Mouse (Mus musculus) left cerebral cortex, adult 11 months (tissue): ENCODE measurements around the gene Hnrnpll.
"Not testable (repeated sequence)": the region's sequence is repeated elsewhere in the genome, so short reads cannot be mapped to it uniquely, and the experiment has no call there.

Experiments used
- DNase-seq: peaks from one replicate; pipeline ENCODE4 v3.0.0; 2022; ENCODE audit warnings: low spot score

The Hnrnpll gene

DNA sequence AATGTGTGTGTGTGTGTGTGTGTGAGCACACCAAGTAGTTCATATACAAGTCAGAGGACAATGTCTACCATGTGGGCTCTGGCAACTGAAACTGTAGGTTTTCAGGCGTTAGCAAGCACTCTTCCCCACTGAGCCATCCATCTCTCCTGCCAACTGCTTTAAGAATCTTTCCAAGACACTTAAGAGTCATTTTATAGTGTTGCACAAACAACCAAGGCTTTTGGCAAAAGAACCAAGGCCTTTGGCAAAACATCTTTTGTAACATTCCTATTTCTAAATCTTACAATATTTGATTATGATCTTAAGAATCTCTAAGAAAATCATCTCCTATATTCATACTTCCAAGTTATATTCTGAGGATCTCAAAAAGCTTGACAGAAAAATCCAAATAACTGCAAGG, 2.4 kb downstream of the Hnrnpll start:
- DNase-seq = no peak

DNA sequence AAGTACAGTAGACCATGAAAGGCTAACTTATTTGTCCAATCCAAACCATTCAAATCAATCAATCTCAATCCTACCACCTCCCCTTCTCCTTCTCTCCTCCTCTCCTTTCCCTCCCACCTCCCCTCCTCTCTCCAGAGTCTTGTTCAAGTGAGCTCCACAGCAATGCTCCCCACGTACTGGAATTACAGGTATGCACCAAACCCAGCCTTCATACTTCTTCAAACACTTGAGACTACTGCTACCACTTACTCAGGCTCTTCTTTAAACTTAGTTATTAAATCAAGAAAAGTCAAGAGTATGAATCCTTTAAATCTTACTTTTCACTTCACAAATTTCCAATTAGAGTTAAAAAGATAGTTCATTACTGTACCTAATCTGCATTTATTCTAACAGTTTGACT, 3.6 kb downstream of the Hnrnpll start:
- DNase-seq = no peak

DNA sequence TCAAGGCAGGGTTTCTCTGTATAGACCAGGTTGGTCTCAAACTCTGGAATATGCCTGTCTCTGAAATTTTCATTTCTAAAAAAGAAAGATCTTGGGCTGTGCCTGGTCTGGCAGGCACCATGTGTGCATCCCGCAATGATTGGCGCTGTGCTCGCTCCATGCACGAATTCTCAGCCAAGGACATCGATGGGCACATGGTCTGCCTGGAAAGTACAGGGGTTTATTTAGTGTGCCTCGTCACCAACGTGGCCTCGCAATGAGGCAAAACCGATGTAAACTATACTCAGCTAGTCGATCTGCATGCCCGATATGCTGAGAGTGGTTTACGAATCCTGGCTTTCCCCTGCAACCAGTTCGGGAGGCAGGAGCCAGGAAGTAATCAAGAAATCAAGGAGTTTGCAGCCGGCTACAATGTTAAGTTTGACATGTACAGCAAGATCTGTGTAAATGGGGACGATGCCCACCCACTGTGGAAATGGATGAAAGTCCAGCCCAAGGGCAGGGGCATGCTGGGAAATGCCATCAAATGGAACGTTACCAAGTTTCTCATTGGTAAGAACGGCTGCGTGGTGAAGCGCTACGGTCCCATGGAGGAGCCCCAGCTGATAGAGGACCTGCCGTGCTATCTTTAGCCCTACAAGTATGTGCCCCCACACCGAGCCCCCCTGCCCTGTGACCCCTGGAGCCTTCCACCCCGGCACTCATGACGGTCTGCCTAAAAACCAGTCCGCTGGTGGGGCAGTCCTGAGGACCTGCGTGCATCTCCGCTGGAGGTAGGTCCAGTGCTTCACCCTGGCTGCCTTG, 8.0 kb downstream of the Hnrnpll start:
- DNase-seq = no peak

DNA sequence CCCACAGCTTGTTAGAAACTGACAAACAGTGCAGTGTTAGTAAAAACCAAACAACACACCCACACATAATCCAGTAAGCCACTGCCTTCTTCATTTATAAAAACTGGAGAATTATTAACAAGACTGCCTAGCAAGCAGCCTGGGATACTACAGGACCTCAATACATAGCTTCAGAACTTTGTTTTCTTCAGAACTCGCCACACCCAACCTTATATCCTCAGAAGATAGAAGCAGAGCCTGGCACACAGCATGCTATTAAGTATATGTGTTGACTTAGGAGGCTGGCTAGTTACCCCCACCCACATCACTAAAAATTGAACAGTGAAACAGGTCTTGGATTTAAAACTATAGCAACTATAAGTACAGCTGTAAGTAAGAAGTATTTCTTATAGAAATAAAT, 10.5 kb downstream of the Hnrnpll start:
- DNase-seq = no peak

DNA sequence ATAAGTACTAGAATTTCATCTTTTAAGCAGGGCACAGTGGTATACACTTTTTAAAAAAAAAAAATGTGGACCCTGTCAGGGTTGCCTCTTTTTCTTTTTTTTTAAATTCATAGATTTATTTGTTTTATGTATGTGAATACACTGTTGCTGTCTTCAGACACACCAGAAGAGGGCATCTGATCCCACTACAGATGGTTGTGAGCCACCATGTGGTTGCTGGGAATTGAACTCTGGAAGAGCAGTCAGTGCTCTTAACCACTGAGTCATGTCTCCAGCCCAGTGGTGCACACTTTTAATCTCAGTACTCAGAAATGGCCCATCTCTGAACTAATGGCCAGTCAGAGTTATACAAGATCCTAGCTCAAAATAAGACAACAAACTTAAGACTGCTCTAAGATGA, 12.8 kb downstream of the Hnrnpll start:
- DNase-seq = not testable (repeated sequence)

DNA sequence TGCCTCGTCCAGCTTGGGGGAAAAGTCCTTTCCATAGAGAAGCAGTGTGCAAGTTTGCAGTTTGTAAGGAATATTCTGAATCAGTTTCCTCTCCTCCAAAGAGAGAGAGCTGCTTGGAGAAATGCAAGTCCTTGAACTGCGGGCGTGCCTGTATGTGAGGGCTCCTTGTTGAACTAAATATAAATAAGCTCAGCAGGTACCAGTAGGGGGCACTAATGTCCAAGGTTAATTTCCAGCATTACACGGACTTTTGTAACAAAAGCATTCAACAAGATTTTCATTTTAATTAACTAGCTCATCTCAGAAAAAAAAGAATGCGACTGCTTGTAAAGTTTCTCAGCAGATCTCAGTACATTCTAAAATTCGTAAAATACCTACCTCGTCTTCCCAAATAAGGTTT, 13.9 kb downstream of the Hnrnpll start:
- peak; percentile 73 for DNase-seq

DNA sequence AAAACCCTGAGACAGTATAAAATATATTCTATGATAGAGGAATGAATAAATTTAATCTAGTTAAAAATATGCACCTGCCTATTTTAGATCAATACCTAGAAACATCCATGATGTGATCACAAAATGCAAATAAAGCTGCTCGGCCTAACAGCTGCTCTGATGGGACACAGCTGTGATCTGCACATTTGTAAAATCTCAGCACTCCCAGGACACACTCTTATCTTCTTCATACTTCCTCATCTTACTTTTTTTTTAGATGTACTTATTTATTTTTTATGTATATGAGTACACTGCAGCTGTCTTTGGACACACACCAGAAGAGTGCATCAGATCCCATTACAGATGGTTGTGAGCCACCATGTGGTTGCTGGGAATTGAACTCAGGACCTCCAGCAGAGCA, 20.4 kb downstream of the Hnrnpll start:
- DNase-seq = no peak

DNA sequence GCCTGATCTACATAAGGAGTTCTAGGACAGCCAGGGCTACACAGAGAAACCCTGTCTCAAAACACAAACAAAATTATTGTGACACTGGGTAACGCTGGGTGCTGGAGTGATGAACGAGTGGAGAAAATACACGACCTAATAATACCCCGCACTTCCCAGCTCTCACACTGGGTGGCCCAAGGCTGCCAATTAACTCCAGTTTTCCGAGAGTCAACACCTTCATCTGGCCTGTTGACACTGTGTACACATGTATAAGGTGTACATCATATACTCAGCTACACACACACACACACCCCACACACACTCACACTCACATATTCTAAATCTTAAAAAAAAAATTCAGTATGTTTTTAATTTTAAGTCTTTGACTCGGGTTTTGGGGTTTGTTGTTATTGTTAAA, 33.5 kb downstream of the Hnrnpll start:
- DNase-seq = no peak

DNA sequence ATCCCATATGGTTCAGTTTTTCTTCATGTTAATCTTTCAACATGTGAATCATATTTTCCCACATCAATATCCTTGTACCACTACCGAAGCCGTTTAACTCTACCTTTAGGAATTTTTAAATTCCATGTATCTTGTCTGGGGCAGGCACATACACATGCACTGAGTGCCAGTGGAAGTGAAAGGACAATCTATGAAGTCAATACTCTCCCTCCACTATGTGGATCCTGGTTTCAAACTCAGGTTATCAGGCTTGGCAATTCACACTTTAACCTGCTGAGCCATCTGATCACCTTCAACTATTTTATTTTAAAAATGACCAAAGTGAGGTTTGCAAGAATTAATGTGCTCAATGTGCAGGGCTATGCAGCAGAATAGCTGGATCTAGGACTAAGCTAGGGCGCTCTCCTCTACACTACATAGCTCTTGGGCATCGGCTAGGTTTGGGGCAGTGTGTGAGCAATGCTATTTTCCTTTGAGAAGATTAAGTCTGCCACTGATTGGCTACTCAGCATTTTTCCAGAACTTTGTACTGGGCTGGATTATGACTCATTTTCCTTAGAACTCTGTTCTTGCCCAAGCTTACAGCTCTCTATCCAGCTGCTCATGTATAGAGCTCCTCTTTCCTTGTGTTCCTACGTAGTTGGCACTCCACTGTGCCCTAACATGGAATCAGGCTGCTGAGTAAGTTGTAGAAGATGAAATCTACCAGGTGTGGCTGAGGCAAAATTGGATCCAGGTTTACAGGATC, 35.8 kb downstream of the Hnrnpll start:
- DNase-seq = no peak

DNA sequence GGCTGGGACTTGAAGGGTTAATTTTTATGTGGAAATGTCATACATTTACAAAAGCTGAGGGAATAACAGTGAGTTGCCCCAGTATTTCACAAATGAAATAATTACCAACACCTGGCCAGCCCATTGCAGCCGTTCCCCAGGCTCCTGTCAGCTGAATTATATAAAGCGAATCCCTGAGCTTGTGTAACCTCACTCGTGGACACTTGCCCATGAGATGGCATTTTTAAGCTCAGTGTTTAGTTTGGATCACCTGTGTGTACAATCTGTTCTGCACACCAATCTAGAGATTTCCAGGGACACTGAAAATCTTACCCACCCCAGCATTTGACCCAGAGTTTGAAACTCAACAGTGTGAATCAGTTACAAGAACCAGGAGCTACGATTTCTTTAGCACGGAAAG, 40.0 kb downstream of the Hnrnpll start:
- no peak for DNase-seq

DNA sequence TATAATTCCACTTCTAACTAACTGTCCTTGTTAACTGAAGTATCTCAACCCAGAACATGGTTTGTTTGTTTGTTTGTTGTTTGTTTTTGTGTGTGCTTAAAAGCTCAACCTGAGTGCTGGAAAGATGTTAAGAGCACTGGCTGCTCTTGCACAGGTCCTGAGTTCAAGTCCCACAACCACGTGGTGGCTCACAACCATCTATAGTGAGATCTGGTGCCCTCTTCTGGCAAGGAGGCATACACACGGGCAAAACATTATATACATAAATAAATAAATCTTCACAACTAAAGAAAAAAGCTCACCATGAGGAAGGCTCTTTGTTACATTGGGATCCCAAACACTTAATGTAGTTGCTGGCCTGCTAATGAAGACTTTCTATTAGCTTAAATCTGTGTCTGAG, 41.6 kb downstream of the Hnrnpll start:
- no peak for DNase-seq

DNA sequence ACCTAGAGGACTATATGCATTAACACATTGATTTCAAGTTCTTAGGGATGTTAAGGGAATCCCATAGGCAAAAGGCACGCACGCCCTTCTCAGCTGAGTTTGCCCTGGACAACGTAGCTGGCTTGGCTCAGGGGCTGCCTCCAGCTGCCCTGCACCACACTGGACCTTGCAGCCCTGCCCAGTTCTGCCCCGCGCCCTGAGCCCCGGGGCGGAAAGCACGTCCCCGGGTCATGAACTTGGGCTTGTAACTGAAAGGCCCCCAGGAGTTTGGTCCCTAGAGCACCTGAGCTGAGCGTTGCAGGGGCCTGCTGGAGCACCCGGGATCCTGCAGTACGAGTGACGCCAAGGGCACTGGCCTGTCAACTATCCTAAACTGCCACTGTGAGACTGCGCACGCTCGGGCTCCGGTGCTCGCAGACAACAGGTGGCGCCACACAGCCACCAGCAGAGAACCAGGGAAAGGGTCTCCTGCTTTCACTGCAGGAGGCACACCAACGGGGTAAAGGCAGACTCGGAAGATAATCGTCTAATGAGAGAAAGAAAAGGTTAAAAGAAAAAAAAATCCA, 43.1 kb downstream of the Hnrnpll start:
- DNase-seq = no peak

DNA sequence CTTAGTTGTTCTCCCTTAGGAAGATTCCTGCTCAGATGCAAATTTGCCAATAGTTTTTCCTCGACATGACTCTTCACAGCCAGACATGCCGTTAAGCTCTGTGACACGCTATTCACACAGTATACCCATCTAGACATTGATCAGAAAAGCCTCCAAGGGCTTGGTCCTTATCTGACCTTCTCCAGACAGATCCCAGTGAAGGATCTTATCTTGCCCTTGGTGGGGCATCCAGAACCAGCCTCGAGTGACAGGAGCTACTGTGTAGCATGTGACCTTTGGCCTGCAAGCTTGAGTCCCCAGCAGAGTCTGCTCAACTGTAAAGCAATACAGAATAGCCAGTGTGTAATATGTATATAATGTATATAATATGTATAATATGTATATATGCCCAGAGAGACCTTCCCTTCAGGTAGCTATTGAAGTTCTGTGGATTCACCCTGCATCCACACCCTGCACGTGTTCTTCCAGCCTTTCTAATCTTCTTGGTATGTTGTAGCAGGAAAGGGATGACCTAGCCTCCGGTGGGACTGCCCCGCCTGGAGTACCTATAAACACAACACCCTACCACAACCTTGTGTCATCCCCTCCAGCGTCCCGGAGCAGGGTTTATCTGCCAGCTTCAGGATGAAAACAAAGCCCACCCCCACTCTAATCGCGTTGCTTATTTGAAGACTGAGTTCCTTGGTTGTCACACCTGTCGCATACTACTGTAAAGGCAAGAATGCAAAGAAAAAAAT, 43.7 kb downstream of the Hnrnpll start:
- DNase-seq = no peak

DNA sequence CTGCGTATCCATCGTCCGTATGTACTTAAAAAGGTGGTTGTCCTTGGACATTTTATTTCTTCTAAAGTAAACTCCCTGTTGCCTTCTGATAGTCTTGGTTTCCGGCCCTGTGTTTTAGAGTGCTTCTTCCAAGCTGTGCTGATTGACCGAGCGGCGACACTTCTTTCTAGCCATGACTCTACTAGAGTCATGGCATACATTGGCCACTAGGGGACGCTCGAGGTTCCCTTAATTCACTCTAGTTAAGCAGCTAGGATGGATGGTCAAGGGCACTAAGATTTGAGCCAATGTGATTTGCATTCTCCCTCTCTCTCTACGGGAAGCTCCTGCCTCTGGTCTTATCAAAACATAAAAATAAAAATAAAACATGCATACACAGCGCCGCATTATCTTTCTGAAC, 44.7 kb downstream of the Hnrnpll start:
- peak; percentile 54 for DNase-seq

DNA sequence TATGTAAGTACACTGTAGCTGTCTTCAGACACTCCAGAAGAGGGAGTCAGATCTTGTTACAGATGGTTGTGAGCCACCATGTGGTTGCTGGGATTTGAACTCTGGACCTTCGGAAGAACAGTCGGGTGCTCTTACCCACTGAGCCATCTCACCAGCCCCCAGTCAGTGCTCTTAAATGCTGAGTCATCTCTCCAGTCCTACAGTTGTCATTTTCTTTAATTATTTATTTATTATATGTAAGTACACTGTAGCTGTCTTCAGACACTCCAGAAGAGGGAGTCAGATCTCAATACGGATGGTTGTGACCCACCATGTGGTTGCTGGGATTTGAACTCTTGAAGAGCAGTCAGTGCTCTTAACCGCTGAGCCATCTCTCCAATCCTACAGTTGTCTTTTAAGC, 45.7 kb downstream of the Hnrnpll start:
- DNase-seq = not testable (repeated sequence)

DNA sequence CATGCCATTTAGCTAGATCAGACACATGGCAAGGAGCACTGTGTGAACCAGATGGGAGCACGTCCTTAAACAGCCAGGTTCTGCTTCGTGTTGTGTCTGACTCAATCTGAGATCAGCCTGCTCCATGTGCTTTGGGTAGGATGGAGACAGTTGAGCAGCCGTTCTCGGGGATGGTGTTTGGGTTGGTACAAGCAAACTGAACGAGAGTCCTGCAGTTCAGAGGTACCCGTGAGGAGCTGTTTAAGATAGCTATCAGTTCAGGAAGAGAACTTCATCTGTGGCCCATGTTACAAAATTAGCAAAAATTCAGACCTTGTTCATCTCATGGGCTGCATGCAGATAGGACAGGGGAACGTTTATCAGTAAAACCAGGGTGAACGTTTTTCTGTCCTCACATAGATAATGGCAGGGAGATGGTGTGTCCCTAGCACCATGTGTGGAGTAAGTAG, 47.7 kb downstream of the Hnrnpll start:
- no peak for DNase-seq

DNA sequence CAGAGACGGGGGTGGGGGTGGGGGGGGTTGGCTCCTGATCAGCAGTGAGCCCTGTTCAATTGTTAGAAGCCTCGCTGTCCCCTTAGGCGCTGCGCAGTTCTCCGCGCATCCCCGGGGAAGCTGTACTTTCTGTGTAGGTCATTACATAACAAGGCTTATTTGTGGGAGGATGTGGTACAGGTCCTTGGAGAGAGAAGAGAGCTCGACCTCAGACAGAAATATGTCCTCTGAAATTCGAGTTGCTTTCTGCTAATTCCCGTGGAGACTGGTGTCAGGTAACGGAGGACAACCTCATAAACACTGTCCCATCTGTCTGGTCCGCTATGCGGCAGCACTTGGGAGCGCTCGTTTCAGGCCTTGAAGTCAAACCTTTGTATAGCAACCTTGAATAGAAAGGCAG, 52.2 kb downstream of the Hnrnpll start:
- no peak for DNase-seq

DNA sequence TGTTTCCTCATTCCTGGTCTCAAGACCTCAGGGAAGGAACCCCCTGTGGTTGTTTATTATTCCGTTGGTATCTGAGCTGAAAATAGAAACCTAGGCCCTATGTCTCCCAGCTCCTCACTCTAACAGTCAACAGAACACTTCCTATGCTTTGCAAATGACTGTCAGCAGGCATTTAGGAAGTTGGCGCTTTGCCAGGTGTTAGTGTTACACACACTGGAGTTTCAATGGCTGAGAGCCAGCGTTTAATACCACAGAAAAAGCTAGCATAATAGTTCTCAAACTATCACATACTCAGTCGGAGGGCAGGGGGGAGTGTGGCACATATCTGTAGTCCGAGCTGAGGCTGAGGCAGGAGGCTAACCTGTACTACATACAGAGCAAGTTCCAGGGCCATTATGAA, 53.3 kb downstream of the Hnrnpll start:
- no peak for DNase-seq

DNA sequence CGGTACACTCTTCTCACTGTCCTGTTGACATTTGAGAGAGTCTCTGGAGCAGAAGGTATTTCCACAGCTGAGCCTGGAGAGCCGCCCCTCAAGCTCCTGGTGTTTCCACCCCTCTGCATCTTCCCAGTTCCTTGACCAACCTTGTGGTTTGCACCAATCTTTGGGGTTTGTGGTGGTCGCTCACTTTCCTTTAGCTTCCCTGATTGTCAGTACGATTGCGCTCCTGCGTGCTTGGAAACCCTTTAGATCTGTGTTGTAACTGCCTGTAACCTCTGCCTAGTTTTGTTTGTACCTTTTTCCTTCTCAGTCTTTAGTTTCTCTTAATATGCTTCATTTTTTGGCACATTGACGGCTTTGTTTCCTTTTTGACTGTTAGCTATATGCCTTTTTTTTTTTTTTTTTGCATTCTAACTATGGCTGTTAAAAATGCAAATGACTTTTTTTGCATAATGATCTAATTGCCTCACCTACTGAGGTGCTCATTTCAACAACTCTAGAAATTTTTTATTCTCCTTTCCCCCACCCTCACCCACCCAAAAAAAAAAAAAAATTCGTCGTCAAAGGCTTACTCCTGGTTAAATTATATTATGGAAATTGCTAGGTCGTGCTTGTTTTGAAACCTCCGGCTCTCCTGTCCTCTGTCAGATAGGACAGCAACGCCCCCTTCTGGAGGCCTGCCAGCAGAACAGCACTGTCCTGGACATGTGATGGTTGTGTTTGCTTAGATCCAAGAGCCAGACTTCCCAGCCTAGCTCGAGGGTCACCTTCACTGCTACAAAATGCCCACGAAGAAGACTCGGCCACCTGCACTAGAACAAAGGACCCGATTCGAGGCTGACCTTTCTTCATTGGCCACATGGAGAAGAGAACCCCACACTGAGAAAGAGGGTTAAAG, 57.5 kb downstream of the Hnrnpll start:
- DNase-seq = peak; percentile 40

DNA sequence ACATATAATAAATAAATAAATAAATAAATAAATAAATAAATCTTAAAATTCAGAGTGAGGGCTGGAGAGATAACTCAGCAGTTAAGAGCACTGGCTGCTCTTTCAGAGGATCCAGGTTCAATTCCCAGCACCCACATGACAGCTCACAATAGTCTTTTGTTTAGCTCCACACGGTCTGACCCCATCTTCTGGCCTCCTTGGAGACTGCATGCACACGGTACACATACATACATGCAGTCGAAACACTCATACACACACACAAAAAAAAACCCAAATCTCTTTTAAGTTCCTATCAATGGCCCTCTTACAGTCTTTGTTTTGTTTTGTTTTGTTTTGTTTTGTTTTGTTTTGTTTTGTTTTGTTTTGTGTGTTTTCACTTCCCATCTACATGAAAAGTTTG, 58.3 kb downstream of the Hnrnpll start:
- DNase-seq = not testable (repeated sequence)

DNA sequence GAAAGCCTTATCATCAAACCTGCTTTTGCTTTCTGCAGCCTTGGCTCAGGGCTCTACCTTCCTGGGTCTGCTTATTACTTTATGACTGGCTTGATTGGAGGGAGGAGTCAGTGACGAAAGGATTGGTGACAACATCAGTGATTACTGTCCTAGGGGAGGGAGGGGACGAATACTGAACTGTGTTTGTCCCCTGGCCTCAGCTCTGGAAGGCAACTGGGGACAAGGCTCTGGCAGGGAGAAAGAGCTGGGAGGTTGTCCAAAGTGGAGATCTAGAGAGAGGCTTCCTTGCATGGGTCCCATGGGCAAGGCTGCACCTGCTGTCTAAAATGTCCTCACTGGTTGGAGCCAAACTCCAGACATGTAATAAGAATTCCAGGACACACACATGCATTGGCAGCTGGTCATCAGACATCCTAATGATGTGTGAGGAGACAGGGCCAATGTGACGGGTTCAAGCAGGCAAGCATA, 59.7 kb downstream of the Hnrnpll start:
- no peak for DNase-seq
